Mouse (Mus musculus) MEL (cell line): ENCODE measurements around the gene Hcrtr1. TPM values are rescaled to one million over a fixed set of nuclear protein-coding genes. Genes with fewer than 3 reads are reported as not detected.
A peak's percentile ranks its signal among the peaks of the same experiment; 100 is the strongest.

ENCODE experiments used
- DNase-seq: peaks from one replicate; pipeline ENCODE4 v3.0.0; 2011; ENCODE audit warnings: low read depth, low spot score
- H3K27ac ChIP-seq: 2 replicates; pipeline ENCODE4 v1.5.1; 2012; ENCODE audit warnings: low read depth, mild to moderate bottlenecking, control low read depth, low read length, moderate library complexity; ENCODE audit not compliant: control insufficient read depth
- H3K27me3 ChIP-seq, 2 experiments: fragments of 150-350 bp in 1 of 2; sonication (generic) in 1 of 2; 2 replicates each; pipeline ENCODE4 v1.6.1; 2012; ENCODE audit warnings: low read length in 2 of 2, mild to moderate bottlenecking in 2 of 2, improper control_type of control experiment in 1 of 2, moderate library complexity in 1 of 2; ENCODE audit not compliant: insufficient read depth in 2 of 2, control insufficient read depth in 1 of 2
- H3K36me3 ChIP-seq, 2 experiments: 2 replicates each; pipeline ENCODE4 v1.6.1; 2012 to 2014; ENCODE audit warnings: low read length in 2 of 2, improper control_type of control experiment in 1 of 2, inconsistent platforms in 1 of 2, mild to moderate bottlenecking in 1 of 2; ENCODE audit not compliant: insufficient read depth in 2 of 2, control insufficient read depth in 1 of 2
- H3K4me1 ChIP-seq, 2 experiments: fragments of 150-350 bp in 1 of 2; sonication (generic) in 1 of 2; 2 replicates each; pipeline ENCODE4 v1.6.1; 2012; ENCODE audit warnings: low read length in 2 of 2, improper control_type of control experiment in 1 of 2, mild to moderate bottlenecking in 1 of 2; ENCODE audit not compliant: insufficient read depth in 2 of 2, control insufficient read depth in 1 of 2
- H3K4me3 ChIP-seq, 2 experiments: fragments of 150-350 bp in 1 of 2; sonication (generic) in 1 of 2; 2 replicates each; pipeline ENCODE4 v1.5.1; 2012; ENCODE audit warnings: low read depth in 2 of 2, low read length in 2 of 2, mild to moderate bottlenecking in 2 of 2, moderate library complexity in 2 of 2, control low read depth in 1 of 2, improper control_type of control experiment in 1 of 2; ENCODE audit not compliant: control insufficient read depth in 1 of 2, insufficient read depth in 1 of 2
- H3K79me2 ChIP-seq: 2 replicates; pipeline ENCODE4 v1.6.1; 2012; ENCODE audit warnings: mild to moderate bottlenecking, low read length, moderate library complexity; ENCODE audit not compliant: control insufficient read depth, poor library complexity, insufficient read depth
- H3K9ac ChIP-seq: 2 replicates; pipeline ENCODE4 v1.6.1; 2012; ENCODE audit warnings: low read depth, mild to moderate bottlenecking, control low read depth, low read length, moderate library complexity; ENCODE audit not compliant: control insufficient read depth, poor library complexity, severe bottlenecking
- H3K9me3 ChIP-seq: fragments of 150-350 bp; sonication (generic); replicated peaks from 2 replicates; pipeline ENCODE4 v1.6.1; 2012; ENCODE audit warnings: mild to moderate bottlenecking, low read length, improper control_type of control experiment, moderate library complexity; ENCODE audit not compliant: insufficient read depth
- CHD1 ChIP-seq: IDR thresholded peaks from 2 replicates; pipeline ENCODE4 v1.6.1; 2012; ENCODE audit warnings: low read depth, mild to moderate bottlenecking, inconsistent platforms, low read length, improper control_type of control experiment
- CHD2 ChIP-seq: IDR thresholded peaks from 2 replicates; pipeline ENCODE4 v1.6.1; 2011; ENCODE audit warnings: low read length, improper control_type of control experiment
- CTCF ChIP-seq, 3 experiments: IDR thresholded peaks in 2 of 3; conservative IDR thresholded peaks in 1 of 3; 2 replicates each; pipeline ENCODE4 v1.5.1; 2011 to 2012; ENCODE audit warnings: low read length in 3 of 3, low read depth in 2 of 3, mild to moderate bottlenecking in 2 of 3, improper control_type of control experiment in 1 of 3, inconsistent platforms in 1 of 3, mixed read lengths in 1 of 3, moderate library complexity in 1 of 3; ENCODE audit not compliant: control insufficient read depth in 1 of 3, insufficient read depth in 1 of 3, poor library complexity in 1 of 3, severe bottlenecking in 1 of 3
- E2F4 ChIP-seq: IDR thresholded peaks from 2 replicates; pipeline ENCODE4 v1.6.1; 2011; ENCODE audit warnings: low read depth, low read length, improper control_type of control experiment, borderline replicate concordance
- ELF1 ChIP-seq: IDR thresholded peaks from 2 replicates; pipeline ENCODE4 v1.6.1; 2014; ENCODE audit warnings: low read depth, mild to moderate bottlenecking, inconsistent platforms, low read length, improper control_type of control experiment, moderate library complexity
- EP300 ChIP-seq, 2 experiments: IDR thresholded peaks; 2 replicates each; pipeline ENCODE4 v1.6.1; 2011; ENCODE audit warnings: improper control_type of control experiment in 2 of 2, low read length in 2 of 2, low read depth in 1 of 2, mild to moderate bottlenecking in 1 of 2
- ETS1 ChIP-seq: IDR thresholded peaks from 2 replicates; pipeline ENCODE4 v1.6.1; 2012; ENCODE audit warnings: low read depth, mild to moderate bottlenecking, inconsistent platforms, low read length, improper control_type of control experiment, moderate library complexity
- GABPA ChIP-seq: IDR thresholded peaks from 2 replicates; pipeline ENCODE4 v1.6.1; 2012; ENCODE audit warnings: low read depth, mild to moderate bottlenecking, inconsistent platforms, low read length, improper control_type of control experiment, moderate library complexity
- HCFC1 ChIP-seq: IDR thresholded peaks from 2 replicates; pipeline ENCODE4 v1.6.1; 2012; ENCODE audit warnings: low read depth, mild to moderate bottlenecking, inconsistent platforms, low read length, improper control_type of control experiment, moderate library complexity
- JUND ChIP-seq: IDR thresholded peaks from 2 replicates; pipeline ENCODE4 v1.6.1; 2011; ENCODE audit warnings: low read depth, mild to moderate bottlenecking, improper control_type of control experiment, low read length
- KAT2A ChIP-seq: conservative IDR thresholded peaks from 2 replicates; pipeline ENCODE4 v1.6.1; 2012; ENCODE audit warnings: low read depth, low read length, improper control_type of control experiment, inconsistent platforms
- MAFK ChIP-seq: IDR thresholded peaks from 2 replicates; pipeline ENCODE4 v1.6.1; 2011; ENCODE audit warnings: low read depth, mild to moderate bottlenecking, low read length, improper control_type of control experiment, borderline replicate concordance
- MAX ChIP-seq: IDR thresholded peaks from 2 replicates; pipeline ENCODE4 v1.6.1; 2011; ENCODE audit warnings: low read length, improper control_type of control experiment
- MEF2A ChIP-seq: IDR thresholded peaks from 2 replicates; pipeline ENCODE4 v1.6.1; 2014; ENCODE audit warnings: low read depth, mild to moderate bottlenecking, inconsistent platforms, low read length, improper control_type of control experiment; ENCODE audit not compliant: poor library complexity, insufficient replicate concordance, severe bottlenecking; ENCODE audit errors: extremely low read depth
- MXI1 ChIP-seq: IDR thresholded peaks from 2 replicates; pipeline ENCODE4 v1.6.1; 2011; ENCODE audit warnings: mild to moderate bottlenecking, low read depth, low read length, improper control_type of control experiment
- MYC ChIP-seq: IDR thresholded peaks from 2 replicates; pipeline ENCODE4 v1.6.1; 2011; ENCODE audit warnings: low read depth, mild to moderate bottlenecking, low read length, improper control_type of control experiment, moderate library complexity
- NELFE ChIP-seq: IDR thresholded peaks from 2 replicates; pipeline ENCODE4 v1.6.1; 2011; ENCODE audit warnings: low read depth, low read length, improper control_type of control experiment
- NRF1 ChIP-seq: IDR thresholded peaks from 2 replicates; pipeline ENCODE4 v1.6.1; 2014; ENCODE audit warnings: low read depth, mild to moderate bottlenecking, inconsistent platforms, low read length, improper control_type of control experiment, moderate library complexity; ENCODE audit not compliant: poor library complexity, insufficient read depth, severe bottlenecking
- POLR2AphosphoS2 ChIP-seq: IDR thresholded peaks from 2 replicates; pipeline ENCODE4 v1.6.1; 2011; ENCODE audit warnings: low read length, improper control_type of control experiment
- POLR2AphosphoS5 ChIP-seq: IDR thresholded peaks from 2 replicates; pipeline ENCODE4 v1.6.1; 2012; ENCODE audit warnings: low read depth, borderline replicate concordance, mild to moderate bottlenecking, inconsistent platforms, low read length, moderate library complexity, mixed read lengths
- RCOR1 ChIP-seq: IDR thresholded peaks from 2 replicates; pipeline ENCODE4 v1.6.1; 2012; ENCODE audit warnings: low read depth, mild to moderate bottlenecking, inconsistent platforms, low read length, improper control_type of control experiment
- SIN3A ChIP-seq: IDR thresholded peaks from 2 replicates; pipeline ENCODE4 v1.6.1; 2012; ENCODE audit warnings: low read length, improper control_type of control experiment, inconsistent platforms
- SMC3 ChIP-seq: IDR thresholded peaks from 2 replicates; pipeline ENCODE4 v1.6.1; 2011; ENCODE audit warnings: low read depth, low read length, improper control_type of control experiment
- TAL1 ChIP-seq: IDR thresholded peaks from 2 replicates; pipeline ENCODE4 v1.6.1; 2012; ENCODE audit warnings: mild to moderate bottlenecking, inconsistent platforms, low read length, moderate library complexity, mixed read lengths
- TBP ChIP-seq: IDR thresholded peaks from 2 replicates; pipeline ENCODE4 v1.8.0; 2011; ENCODE audit warnings: low read depth, low read length, improper control_type of control experiment
- TCF12 ChIP-seq: IDR thresholded peaks from 2 replicates; pipeline ENCODE4 v1.6.1; 2014; ENCODE audit warnings: low read depth, mild to moderate bottlenecking, inconsistent platforms, low read length, improper control_type of control experiment, moderate library complexity
- USF2 ChIP-seq, 2 experiments: IDR thresholded peaks; 2 replicates each; pipeline ENCODE4 v1.6.1; 2011 to 2012; ENCODE audit warnings: improper control_type of control experiment in 2 of 2, low read length in 2 of 2, borderline replicate concordance in 1 of 2, inconsistent platforms in 1 of 2, low read depth in 1 of 2, mild to moderate bottlenecking in 1 of 2; ENCODE audit not compliant: insufficient read depth in 1 of 2
- ZC3H11A ChIP-seq: IDR thresholded peaks from 2 replicates; pipeline ENCODE4 v1.6.1; 2012; ENCODE audit warnings: low read depth, mild to moderate bottlenecking, inconsistent platforms, low read length, improper control_type of control experiment
- ZKSCAN1 ChIP-seq: IDR thresholded peaks from 2 replicates; pipeline ENCODE4 v1.6.1; 2012; ENCODE audit warnings: low read depth, mild to moderate bottlenecking, inconsistent platforms, low read length, improper control_type of control experiment, moderate library complexity
- ZMIZ1 ChIP-seq: IDR thresholded peaks from 2 replicates; pipeline ENCODE4 v1.6.1; 2012; ENCODE audit warnings: low read depth, mild to moderate bottlenecking, inconsistent platforms, low read length, improper control_type of control experiment, moderate library complexity
- ZNF384 ChIP-seq: IDR thresholded peaks from 2 replicates; pipeline ENCODE4 v1.6.1; 2012; ENCODE audit warnings: low read depth, mild to moderate bottlenecking, inconsistent platforms, low read length, improper control_type of control experiment
- polyA plus RNA-seq, 2 experiments: library from polyadenylated mRNA; stranded (reverse) in 1 of 2; unstranded in 1 of 2; fragments of >175 nt in 1 of 2; fragments of >200 nt in 1 of 2; gene quantifications; 2 replicates each; pipeline versions ENCODE4 v1.2.1 to v1.2.4; 2012; ENCODE audit warnings: low replicate concordance in 2 of 2, low read depth in 1 of 2; ENCODE audit not compliant: insufficient read length in 2 of 2, insufficient read depth in 1 of 2, missing spikeins in 1 of 2
- total RNA-seq: library from RNA; depleted of rRNA; stranded (reverse); fragments of 300-350 nt; gene quantifications from 2 replicates; pipeline ENCODE4 v1.2.3, GENCODE M21; 2012; rRNA removed

Hcrtr1 gene
- total RNA-seq (not detected in 2 replicates), polyA plus RNA-seq (not detected)

DNA sequence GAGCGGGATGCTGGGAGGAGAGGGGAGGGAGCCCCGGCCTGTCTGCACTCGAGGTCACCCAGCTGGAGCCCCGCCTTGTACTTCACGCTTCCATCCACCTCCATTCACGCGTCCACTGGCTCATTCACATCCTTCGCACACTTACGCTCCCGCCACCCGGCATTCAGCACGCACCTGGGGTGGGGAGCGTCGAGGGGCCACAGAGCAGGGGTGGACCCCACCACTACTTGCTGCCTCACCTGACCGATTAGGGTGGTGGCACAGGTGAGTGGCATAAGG is at the start of gene Hcrtr1:
Hcrtr1 (minus strand) TSS at position 146 of the 279 bp plus-strand sequence.
- Histone ChIP-seq H3K4me3 (no peak within 1 kb of the TSS), H3K9ac (no peak within 1 kb of the TSS), H3K4me1 (no peaks in the 10 kb centered on the region), H3K79me2 (no peaks in the 10 kb centered on the region), H3K36me3 (no peaks in the 10 kb centered on the region), H3K9me3 (no peaks in the 10 kb centered on the region), H3K27ac (no peak within 1 kb of the TSS), H3K27me3 (peaks cover 9 to 15% of the 10 kb centered on the region in 2 experiments)
- DNase-seq = no peak
- TF ChIP-seq KAT2A = no peak
- no peak for TF ChIP-seq POLR2AphosphoS5
- no peak for TF ChIP-seq HCFC1
- TF ChIP-seq ZC3H11A = no peak

DNA sequence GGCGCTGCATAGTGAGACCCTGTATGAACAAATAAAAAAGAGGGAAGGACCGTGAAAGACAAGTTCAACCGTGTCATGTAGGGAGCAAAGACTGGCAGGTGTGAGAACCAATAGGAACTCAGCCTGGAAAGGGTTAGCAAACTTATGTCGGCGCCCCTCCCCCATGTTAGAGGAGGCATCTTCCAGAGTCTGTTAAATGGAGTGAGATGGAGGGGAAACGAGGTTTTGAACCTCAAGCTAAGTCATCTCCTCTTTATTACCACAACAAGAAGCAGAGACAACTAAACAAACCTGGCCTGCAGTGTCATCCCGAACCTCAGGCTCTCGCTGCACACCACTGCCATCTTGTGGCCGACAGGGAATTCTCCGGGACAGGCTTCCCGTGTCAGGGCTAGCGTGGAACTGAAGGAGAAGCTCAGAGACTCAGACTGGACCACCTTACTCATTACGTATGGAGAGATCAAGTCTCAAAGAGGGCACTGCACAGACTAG is 49.7 kb upstream of the Hcrtr1 start:
- peaks cover 0 to 13% of the 10 kb centered on the region in 2 experiments; a peak in 2 of 4 replicates for H3K36me3 ChIP-seq
- H3K9ac ChIP-seq = peak overlapping the region; percentile 44; the same call in 1 of the 2 replicates
- H3K27me3 ChIP-seq = peaks cover 2 to 4% of the 10 kb centered on the region in 2 experiments; a peak in 3 of 4 replicates
- H3K9me3 ChIP-seq = no peaks in the 10 kb centered on the region
- peak; percentile 91 for DNase-seq
- H3K4me1 ChIP-seq = peaks cover 9 to 13% of the 10 kb centered on the region in 2 experiments
- H3K4me3 ChIP-seq = peak overlapping the region; percentile 37 to 51
- H3K79me2 ChIP-seq = no peaks in the 10 kb centered on the region
- no peak overlapping the region for H3K27ac ChIP-seq
- TF ChIP-seq POLR2AphosphoS5 = no peak
- TF ChIP-seq MXI1 = no peak
- no peak for TF ChIP-seq KAT2A
- TF ChIP-seq ZNF384 = no peak
- no peak for TF ChIP-seq RCOR1
- no peak for TF ChIP-seq E2F4
- TF ChIP-seq CHD2 = peak; percentile 59
- no peak for TF ChIP-seq ETS1
- TF ChIP-seq POLR2AphosphoS2 = no peak
- TF ChIP-seq USF2 (IDR thresholded peaks at IDR 0.05; ENCODE audit: borderline replicate concordance in 1 of 2, insufficient read depth in 1 of 2, low read depth in 1 of 2, low read length in 2 of 2) = no peak
- TF ChIP-seq NELFE = no peak; the same call in 1 of the 2 replicates
- TF ChIP-seq MAX = no peak
- peak; percentile 95 for TF ChIP-seq SMC3
- TF ChIP-seq ZMIZ1 = no peak
- no peak for TF ChIP-seq JUND
- TF ChIP-seq NRF1 = no peak
- no peak for TF ChIP-seq ZKSCAN1
- TF ChIP-seq TBP = no peak
- no peak for TF ChIP-seq TAL1
- no peak for TF ChIP-seq TCF12
- peak; percentile 89 to 100 (median 95) for TF ChIP-seq CTCF (IDR thresholded peaks at IDR 0.05 in 2 of 3, conservative IDR thresholded peaks at IDR 0.05 in 1 of 3; ENCODE audit: control insufficient read depth in 1 of 3, insufficient read depth in 1 of 3, low read depth in 2 of 3, low read length in 3 of 3, poor library complexity in 1 of 3, severe bottlenecking in 1 of 3)
- no peak for TF ChIP-seq CHD1
- TF ChIP-seq GABPA = no peak; the same call in 1 of the 2 replicates
- TF ChIP-seq EP300 (IDR thresholded peaks at IDR 0.05; ENCODE audit: low read depth in 1 of 2, low read length in 2 of 2) = no peak; a peak in 1 of 4 replicates
- peak; percentile 66 for TF ChIP-seq SIN3A
- TF ChIP-seq ZC3H11A = peak; percentile 87
- TF ChIP-seq MAFK = no peak
- no peak for TF ChIP-seq MYC
- 0 out of 2 replicates have a peak, but pooled peaks have one; percentile 6 for TF ChIP-seq ELF1
- TF ChIP-seq MEF2A = no peak
